Mouse (Mus musculus) intestine, embryonic 15.5 days (tissue): ENCODE measurements around the gene Zfp473. TPM values are rescaled to one million over a fixed set of nuclear protein-coding genes. Genes with fewer than 3 reads are reported as not detected.

ENCODE experiments used
- ATAC-seq: fragments of 200-750 bp; cut with Nextera tagmentation; 2 replicates; pipeline ENCODE4 v1.8.0; 2017; ENCODE audit warnings: moderate TSS enrichment, moderate library complexity
- H3K27ac ChIP-seq: fragments of 300-500 bp; sonication (generic); 2 replicates; pipeline ENCODE4 v1.5.1; 2015; ENCODE audit warnings: mild to moderate bottlenecking, inconsistent platforms
- H3K27me3 ChIP-seq: fragments of 300-500 bp; sonication (generic); replicated peaks from 2 replicates; pipeline ENCODE4 v1.6.1; 2015; ENCODE audit warnings: inconsistent platforms
- H3K36me3 ChIP-seq: fragments of 300-500 bp; sonication (generic); 2 replicates; pipeline ENCODE4 v1.6.1; 2015; ENCODE audit warnings: inconsistent platforms
- H3K4me1 ChIP-seq: fragments of 300-500 bp; sonication (generic); replicated peaks from 2 replicates; pipeline ENCODE4 v1.6.1; 2015; ENCODE audit warnings: inconsistent platforms
- H3K4me2 ChIP-seq: fragments of 300-500 bp; sonication (generic); replicated peaks from 2 replicates; pipeline ENCODE4 v1.6.1; 2015; ENCODE audit warnings: mild to moderate bottlenecking, inconsistent platforms
- H3K4me3 ChIP-seq: fragments of 300-500 bp; sonication (generic); replicated peaks from 2 replicates; pipeline ENCODE4 v1.5.1; 2015; ENCODE audit warnings: inconsistent platforms
- H3K9ac ChIP-seq: fragments of 300-500 bp; sonication (generic); 2 replicates; pipeline ENCODE4 v1.6.1; 2015; ENCODE audit warnings: inconsistent platforms
- H3K9me3 ChIP-seq: fragments of 300-500 bp; sonication (generic); 2 replicates; pipeline ENCODE4 v1.6.1; 2016; ENCODE audit warnings: inconsistent platforms
- WGBS: fragments of 180-500 bp; shearing (Covaris S2); methylation state at CpG from one replicate; pipeline ENCODE4 v1.1.7; 2015; 5-methylcytosine and 5-hydroxymethylcytosine counted together
- polyA plus RNA-seq: library from polyadenylated mRNA; unstranded; fragments of >200 nt; fragmentation: Nextera tagmentation; extraction: Ambion mirVana; gene quantifications from 2 replicates; pipeline ENCODE4 v1.2.1, GENCODE M21; 2015

The Zfp473 gene
- polyA plus RNA-seq, 1 experiment from 2014 or later: 2.5 TPM

DNA sequence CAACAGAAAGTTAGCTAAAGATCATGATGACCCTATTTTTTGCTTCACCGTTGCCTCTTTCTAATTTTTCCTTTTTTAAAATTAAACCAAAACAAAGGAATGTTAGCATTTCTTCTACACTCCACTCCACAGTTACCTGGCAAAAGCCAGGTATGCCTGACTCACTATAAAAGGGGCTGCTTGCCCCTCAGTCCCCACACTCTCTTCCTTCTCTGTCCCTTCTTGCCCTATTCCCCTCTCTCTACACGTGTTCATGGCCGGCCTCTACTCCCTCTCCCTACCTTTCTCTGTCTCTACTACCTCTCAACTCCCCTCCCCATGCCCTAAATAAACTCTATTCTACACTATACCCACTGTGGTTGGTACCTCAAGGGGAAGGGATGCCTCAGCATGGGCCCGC lies 3.7 kb downstream of the Zfp473 start:
- 68% methylated on average over 4 of the region's 4 CpGs for WGBS

DNA sequence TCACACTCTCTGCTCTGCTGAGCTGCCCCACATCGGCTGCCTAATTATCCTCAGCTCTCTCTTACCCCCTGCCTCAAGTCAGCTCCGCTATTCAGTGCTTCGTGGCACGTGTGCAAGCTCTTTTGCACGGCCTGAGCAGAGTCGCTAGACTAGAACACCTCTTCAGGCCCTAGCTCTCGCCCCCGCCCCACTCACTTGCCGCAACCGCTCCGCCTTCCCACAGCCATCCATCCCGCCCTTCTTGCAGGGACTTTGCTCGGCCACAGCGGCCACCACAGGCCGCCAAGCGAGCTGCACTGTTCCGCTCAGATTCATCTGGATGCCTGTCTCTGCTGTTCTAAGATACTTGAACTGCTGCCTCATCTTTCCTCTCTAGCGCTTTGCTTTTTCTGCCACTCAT lies 5.8 kb downstream of the Zfp473 start:
- Histone ChIP-seq H3K4me3 (peak overlapping the region; percentile 41), H3K27ac (no peak overlapping the region)

More for the DNA sequence above, 3.7 kb downstream of the Zfp473 start:
- Histone ChIP-seq H3K4me2 (peak overlapping the region; percentile 70), H3K9ac (no peak overlapping the region), H3K27ac (no peak overlapping the region), H3K4me1 (peaks cover 10% of the 10 kb centered on the region; the same call in 1 of the 2 replicates), H3K9me3 (no peaks in the 10 kb centered on the region), H3K4me3 (peak overlapping the region; percentile 68), H3K27me3 (no peaks in the 10 kb centered on the region), H3K36me3 (no peaks in the 10 kb centered on the region; the same call in 1 of the 2 replicates)
- ATAC-seq: no peak

DNA sequence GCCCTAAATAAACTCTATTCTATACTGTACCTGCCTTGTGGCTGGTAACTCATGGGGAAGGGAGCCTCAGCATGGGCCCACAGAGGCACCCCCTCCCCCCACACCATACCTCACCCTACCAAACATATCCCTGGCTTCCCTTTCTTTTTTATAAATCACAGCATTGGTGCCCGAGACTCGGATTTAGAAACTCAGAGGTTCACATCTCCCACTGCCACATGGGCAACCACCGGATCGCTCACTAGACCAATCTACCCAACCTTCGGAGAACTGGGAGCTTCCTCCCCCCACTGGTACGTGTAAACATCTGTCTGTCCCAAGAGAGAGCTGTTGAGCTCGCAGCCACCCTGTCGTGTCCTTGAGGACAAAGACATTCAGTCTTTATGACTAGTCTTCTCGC lies 6.6 kb downstream of the Zfp473 start:
- no peaks in the 10 kb centered on the region for H3K27me3 ChIP-seq
- H3K9me3 ChIP-seq: no peaks in the 10 kb centered on the region
- peak overlapping the region; percentile 52; the same call in 1 of the 2 replicates for H3K9ac ChIP-seq
- 51% methylated on average over 9 of the region's 9 CpGs for WGBS
- H3K4me2 ChIP-seq: 0 out of 2 replicates have a peak overlapping the region, but pooled peaks have one; percentile 83
- H3K4me1 ChIP-seq: peaks cover 8% of the 10 kb centered on the region; the same call in 1 of the 2 replicates
- no peak overlapping the region for H3K4me3 ChIP-seq
- no peaks in the 10 kb centered on the region for H3K36me3 ChIP-seq
- no peak overlapping the region for H3K27ac ChIP-seq
- no peak for ATAC-seq

More for the DNA sequence above, 5.8 kb downstream of the Zfp473 start:
- Histone ChIP-seq H3K27me3 (no peaks in the 10 kb centered on the region), H3K4me1 (peaks cover 10% of the 10 kb centered on the region; the same call in 1 of the 2 replicates), H3K9ac (peak overlapping the region; percentile 52), H3K4me2 (peak overlapping the region; percentile 83), H3K36me3 (no peaks in the 10 kb centered on the region), H3K9me3 (no peaks in the 10 kb centered on the region)
- under 1% methylated on average over 18 of the region's 18 CpGs for WGBS
- ATAC-seq: peak; percentile 56

DNA sequence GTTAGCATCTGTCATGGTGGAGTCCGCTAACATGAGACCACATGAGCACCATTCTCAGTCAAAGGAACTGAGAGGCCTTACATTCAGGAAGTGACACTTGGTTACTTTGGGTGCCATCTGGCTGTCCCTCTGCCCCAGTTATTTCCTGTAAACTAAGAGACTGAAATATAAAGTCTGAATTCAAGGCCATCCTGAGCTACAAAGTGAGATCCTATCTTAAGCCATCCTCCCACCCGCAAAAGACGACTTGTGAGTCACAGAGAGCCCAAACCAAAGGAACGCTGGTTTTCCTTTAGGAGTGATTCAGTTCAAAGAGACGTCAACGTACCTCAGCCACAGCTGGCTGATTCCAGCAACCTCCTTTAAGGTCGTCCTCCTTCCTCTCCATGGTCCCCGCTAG lies 9.5 kb downstream of the Zfp473 start:
- H3K36me3 ChIP-seq: no peaks in the 10 kb centered on the region
- no peak overlapping the region for H3K9ac ChIP-seq
- H3K4me3 ChIP-seq: no peak overlapping the region
- H3K4me1 ChIP-seq: no peaks in the 10 kb centered on the region
- H3K27me3 ChIP-seq: no peaks in the 10 kb centered on the region
- H3K4me2 ChIP-seq: no peak overlapping the region
- no peaks in the 10 kb centered on the region for H3K9me3 ChIP-seq
- ATAC-seq: no peak
- H3K27ac ChIP-seq: no peak overlapping the region
- 80% methylated on average over 8 of the region's 8 CpGs for WGBS

DNA sequence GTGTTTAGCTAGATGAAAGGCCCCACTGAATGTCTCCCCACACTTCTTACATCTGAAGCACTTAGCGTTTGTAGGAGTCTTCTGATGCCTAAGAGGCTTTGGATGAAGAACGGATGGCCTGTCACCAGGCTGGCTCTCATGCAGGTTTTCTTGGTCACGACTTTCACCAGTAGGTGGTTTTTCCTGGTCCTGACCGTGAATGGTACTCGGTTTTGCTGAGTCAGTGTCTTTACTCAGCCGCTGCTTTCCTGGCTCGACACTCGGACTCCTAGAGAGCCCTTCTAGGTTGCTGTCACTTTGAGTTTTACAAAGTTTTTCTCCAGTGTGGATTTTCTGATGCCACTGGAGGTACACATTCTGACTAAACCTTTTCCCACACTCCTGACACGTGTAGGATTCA lies 17.1 kb downstream of the Zfp473 start:
- Histone ChIP-seq H3K9me3 (no peaks in the 10 kb centered on the region), H3K4me2 (no peak overlapping the region), H3K27me3 (no peaks in the 10 kb centered on the region), H3K4me1 (no peaks in the 10 kb centered on the region), H3K4me3 (no peak overlapping the region), H3K27ac (no peak overlapping the region), H3K36me3 (0 out of 2 replicates have a peak, but pooled peaks cover 3% of the 10 kb centered on the region), H3K9ac (no peak overlapping the region)
- WGBS: 86% methylated on average over 9 of the region's 9 CpGs
- no peak for ATAC-seq

DNA sequence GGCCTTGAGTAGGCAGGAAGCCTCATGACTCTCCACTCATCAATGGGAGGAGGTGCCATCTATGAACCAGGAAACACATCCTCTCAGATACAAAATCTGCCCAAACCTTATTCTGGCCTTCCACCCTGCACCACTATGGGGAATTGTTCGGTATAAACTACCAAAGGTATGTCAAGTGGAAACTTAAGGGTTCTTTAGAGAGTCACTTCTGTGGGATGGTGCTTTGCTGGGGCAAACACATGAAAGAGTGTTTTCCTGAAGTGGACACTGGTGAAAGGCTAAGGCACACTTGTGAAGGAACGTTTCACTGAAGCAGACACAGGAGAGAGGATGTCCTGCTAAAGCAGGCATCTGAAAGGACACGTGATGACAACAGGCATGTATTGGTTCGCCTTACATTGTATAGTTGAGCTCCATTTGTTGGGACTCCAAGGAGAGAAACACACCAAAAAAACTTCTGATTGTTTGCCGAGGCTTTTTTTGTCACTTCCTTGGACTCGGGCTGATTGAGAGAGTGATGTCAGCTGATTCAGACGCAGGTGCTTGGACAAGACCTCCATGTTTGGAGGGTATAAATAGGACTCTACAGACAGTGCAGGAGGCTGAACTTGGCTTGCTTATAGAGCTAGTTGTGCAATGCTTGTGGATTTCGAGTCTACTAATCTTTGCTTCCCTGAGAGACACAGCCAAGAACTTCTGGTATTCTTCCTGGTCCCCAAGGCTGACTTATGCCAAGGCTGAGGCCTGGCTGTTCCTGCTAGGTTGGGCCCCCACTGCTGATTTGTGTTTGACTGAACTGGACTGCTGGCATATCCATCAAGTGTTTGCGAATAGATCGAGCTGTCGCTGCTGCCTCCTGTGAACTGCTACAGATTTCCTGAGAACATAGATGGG lies 22.5 kb downstream of the Zfp473 start:
- Histone ChIP-seq H3K27ac (no peak overlapping the region), H3K4me2 (no peak overlapping the region), H3K9ac (no peak overlapping the region), H3K9me3 (no peaks in the 10 kb centered on the region), H3K4me3 (no peak overlapping the region), H3K27me3 (no peaks in the 10 kb centered on the region), H3K4me1 (no peaks in the 10 kb centered on the region), H3K36me3 (no peaks in the 10 kb centered on the region)
- ATAC-seq: no peak
- WGBS: 86% methylated on average over 11 of the region's 11 CpGs

DNA sequence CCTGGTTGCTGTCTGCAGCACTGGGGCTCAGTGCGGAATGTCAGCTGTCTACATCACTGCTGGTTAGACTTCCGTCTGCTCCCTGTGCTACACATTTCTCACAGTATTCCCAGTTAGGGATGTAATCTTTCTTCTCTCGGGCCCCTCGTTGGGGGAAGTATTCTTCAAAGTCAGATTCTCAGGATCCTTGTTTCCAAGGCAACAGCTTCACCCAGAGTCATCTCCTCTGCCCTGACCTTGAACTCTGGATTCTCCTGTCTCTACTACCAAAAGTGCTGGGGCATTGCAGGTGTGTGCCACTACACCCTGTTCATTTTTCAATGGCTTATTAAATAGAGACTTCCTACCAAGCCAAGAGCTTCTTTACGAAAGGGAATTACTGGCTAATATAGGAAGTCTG lies 23.7 kb downstream of the Zfp473 start:
- Histone ChIP-seq H3K27me3 (no peaks in the 10 kb centered on the region), H3K4me1 (0 out of 2 replicates have a peak, but pooled peaks cover 2% of the 10 kb centered on the region), H3K4me3 (no peak overlapping the region), H3K4me2 (no peak overlapping the region), H3K27ac (no peak overlapping the region), H3K9ac (no peak overlapping the region), H3K9me3 (no peaks in the 10 kb centered on the region), H3K36me3 (no peaks in the 10 kb centered on the region)
- ATAC-seq: no peak
- WGBS: 57% methylated on average over 5 of the region's 5 CpGs

DNA sequence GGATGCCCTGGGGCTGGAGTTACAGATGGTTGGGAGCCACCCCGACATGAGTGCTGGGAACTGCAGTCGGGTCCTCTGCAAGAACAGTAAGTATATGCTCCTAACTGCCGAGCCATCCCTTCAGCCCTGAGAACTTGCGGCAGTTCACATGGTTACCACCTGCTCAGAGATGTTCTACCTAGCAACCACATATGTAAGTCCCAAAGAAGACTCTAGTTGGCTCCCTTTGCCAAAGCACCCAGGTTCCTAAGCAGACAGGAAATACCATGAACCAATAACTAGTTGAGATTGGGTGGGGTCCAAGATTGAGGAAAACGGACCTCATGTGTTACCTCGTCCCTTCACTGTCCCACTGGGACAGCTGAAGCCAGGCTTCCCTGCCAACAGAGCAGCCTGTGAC lies 24.5 kb downstream of the Zfp473 start:
- WGBS: 70% methylated on average over 6 of the region's 6 CpGs

DNA sequence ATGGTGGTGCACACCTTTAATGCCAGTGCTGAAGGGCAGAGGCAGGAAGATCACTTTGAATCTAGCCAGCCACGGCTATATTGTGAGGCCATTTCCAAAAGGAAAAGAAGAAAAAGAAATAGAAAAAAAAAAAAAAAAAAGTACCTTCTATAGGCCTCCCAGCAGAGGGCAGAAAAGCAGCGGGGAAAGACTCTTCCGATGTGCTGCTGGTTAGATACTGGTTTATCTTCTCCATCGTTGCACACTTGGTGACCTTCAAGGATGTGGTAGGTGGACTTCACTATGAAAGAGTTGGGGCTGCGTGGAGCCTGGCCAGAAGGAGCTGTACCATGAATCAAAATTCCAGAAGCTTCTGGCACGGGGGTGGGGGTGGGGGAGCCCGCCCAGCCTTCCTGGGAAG lies 26.5 kb downstream of the Zfp473 start:
- WGBS: 22% methylated on average over 7 of the region's 7 CpGs
- ATAC-seq: no peak
- Histone ChIP-seq H3K27me3 (no peaks in the 10 kb centered on the region), H3K4me1 (0 out of 2 replicates have a peak, but pooled peaks cover 2% of the 10 kb centered on the region), H3K9ac (no peak overlapping the region), H3K27ac (no peak overlapping the region), H3K4me3 (no peak overlapping the region), H3K4me2 (no peak overlapping the region), H3K9me3 (no peaks in the 10 kb centered on the region), H3K36me3 (no peaks in the 10 kb centered on the region)

More for the DNA sequence above, 24.5 kb downstream of the Zfp473 start:
- H3K4me2 ChIP-seq: no peak overlapping the region
- H3K9me3 ChIP-seq: no peaks in the 10 kb centered on the region
- no peak overlapping the region for H3K9ac ChIP-seq
- no peak overlapping the region for H3K4me3 ChIP-seq
- 0 out of 2 replicates have a peak, but pooled peaks cover 2% of the 10 kb centered on the region for H3K4me1 ChIP-seq
- H3K27ac ChIP-seq: no peak overlapping the region
- no peak for ATAC-seq
- no peaks in the 10 kb centered on the region for H3K27me3 ChIP-seq
- H3K36me3 ChIP-seq: no peaks in the 10 kb centered on the region

DNA sequence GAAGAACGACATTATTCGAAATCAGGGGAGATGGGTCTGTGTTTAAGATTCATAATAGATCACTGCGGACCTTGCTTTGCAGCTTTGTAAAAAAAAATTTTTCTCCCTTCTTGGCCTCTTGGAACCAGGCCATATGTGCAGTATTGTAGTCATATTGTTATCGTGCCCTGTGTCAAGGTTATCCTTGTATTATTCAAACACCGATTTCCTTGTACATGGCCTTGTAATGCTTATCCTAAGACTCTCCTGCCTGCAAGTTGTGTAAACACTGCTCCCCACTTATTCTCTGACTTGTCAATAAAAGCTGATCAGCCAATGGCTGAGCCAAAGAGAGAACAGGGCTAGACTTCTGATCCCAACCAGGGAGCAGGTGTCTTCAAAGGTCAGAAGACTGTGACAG lies 28.8 kb downstream of the Zfp473 start:
- H3K36me3 ChIP-seq: no peaks in the 10 kb centered on the region
- H3K9ac ChIP-seq: no peak overlapping the region
- H3K9me3 ChIP-seq: no peaks in the 10 kb centered on the region
- no peak overlapping the region for H3K4me3 ChIP-seq
- 0 out of 2 replicates have a peak overlapping the region, but pooled peaks have one; percentile 17 for H3K27ac ChIP-seq
- no peak overlapping the region for H3K4me2 ChIP-seq
- no peaks in the 10 kb centered on the region for H3K27me3 ChIP-seq
- WGBS: 62% methylated on average over 5 of the region's 5 CpGs
- ATAC-seq: peak; percentile 88
- H3K4me1 ChIP-seq: 0 out of 2 replicates have a peak, but pooled peaks cover 2% of the 10 kb centered on the region

DNA sequence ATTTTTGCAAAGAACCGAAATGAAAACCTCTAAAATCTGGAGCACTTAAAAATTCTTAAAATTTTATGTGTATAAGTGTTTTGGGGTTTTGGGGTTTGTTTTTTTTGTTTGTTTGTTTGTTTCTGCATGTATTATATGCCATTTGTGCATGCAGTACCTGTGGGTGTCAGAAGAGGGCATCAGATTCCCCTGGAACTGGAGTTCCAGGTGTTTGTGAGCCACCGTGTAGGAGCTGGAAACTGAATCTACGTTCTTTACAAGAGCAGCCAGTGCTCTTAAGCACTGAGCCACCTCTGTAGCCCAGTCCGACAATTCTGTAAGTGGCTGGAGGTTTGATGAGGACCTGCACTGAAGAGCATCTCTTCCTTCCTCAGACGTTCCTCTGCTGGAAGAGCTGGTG lies 41.0 kb downstream of the Zfp473 start:
- no peak overlapping the region for H3K4me2 ChIP-seq
- no peaks in the 10 kb centered on the region for H3K9me3 ChIP-seq
- H3K4me3 ChIP-seq: no peak overlapping the region
- no peaks in the 10 kb centered on the region for H3K27me3 ChIP-seq
- H3K27ac ChIP-seq: no peak overlapping the region
- H3K36me3 ChIP-seq: no peaks in the 10 kb centered on the region
- WGBS: 85% methylated on average over 5 of the region's 5 CpGs
- ATAC-seq: no peak
- H3K4me1 ChIP-seq: no peaks in the 10 kb centered on the region
- H3K9ac ChIP-seq: no peak overlapping the region

DNA sequence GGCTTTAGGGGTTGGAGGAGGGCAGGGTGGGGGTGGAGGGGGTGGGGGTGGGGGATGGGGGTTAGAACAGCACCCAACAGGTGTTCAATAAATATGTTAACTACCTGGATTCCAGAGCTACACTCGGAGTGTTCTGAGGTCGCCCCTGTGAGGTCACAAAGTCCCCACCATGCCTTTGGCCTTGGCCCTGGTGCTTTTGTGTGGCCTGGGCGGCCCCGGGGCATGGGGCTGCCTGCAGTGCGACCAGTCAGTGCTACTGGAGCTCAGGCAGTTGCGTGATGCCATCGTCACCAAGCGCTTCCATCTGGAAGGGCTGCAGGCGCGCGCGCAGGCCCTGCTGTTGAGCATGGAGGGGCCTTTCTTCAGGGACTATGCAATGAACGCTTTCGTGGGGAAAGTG lies 42.3 kb downstream of the Zfp473 start, which contains the start of gene Izumo2:
Gene Izumo2, plus strand, starts transcription at position 169 of the 400 bp plus-strand sequence.
- H3K27ac ChIP-seq: no peak within 1 kb of the TSS
- no peak within 1 kb of the TSS for H3K4me3 ChIP-seq
- H3K9ac ChIP-seq: no peak within 1 kb of the TSS
- no peak for ATAC-seq
- no peak within 1 kb of the TSS for H3K4me2 ChIP-seq
- no peaks in the 10 kb centered on the region; the same call in 1 of the 2 replicates for H3K9me3 ChIP-seq
- 72% methylated on average over 14 of the region's 14 CpGs for WGBS
- no peaks in the 10 kb centered on the region for H3K4me1 ChIP-seq
- no peaks in the 10 kb centered on the region for H3K27me3 ChIP-seq
- no peaks in the 10 kb centered on the region for H3K36me3 ChIP-seq
